ENCODE assay signal across 7 mouse cellular contexts in genomic region chr5:121544910-121545792, GRCm38 (mm10). TPM values are rescaled to one million over a fixed set of nuclear protein-coding genes. Genes with fewer than 3 reads are reported as not detected.
DNase-seq lines count a peak whose midpoint lies in the region; ATAC-seq lines count a peak whose summit lies in the region.

Adam1a (minus strand) TSS chr5:121545482.
Gm42878 (minus strand) TSS chr5:121545482.

- peak; percentile 62 for ATAC-seq in forebrain, embryonic 13.5 days
- ATAC-seq in intestine, embryonic 14.5 days (replicated peaks; ENCODE audit: low FRiP score, low TSS enrichment, low read depth) = peak; percentile 33

- peaks cover 25% of the 10 kb centered on the region for H3K4me1 ChIP-seq in forebrain, embryonic 13.5 days
- H3K4me1 ChIP-seq in intestine, embryonic 14.5 days (replicated peaks; ENCODE audit: control insufficient read depth, insufficient read depth, low read length) = peaks cover 13% of the 10 kb centered on the region

- intact Hi-C loops in left cerebral cortex, postnatal 4 days (cut with DNase I) = no loop called here
- intact Hi-C loops in left cerebral cortex, postnatal 14 days (cut with DNase I) = loop anchor here (5.0 kb wide), 1 partner anchor 57 kb away; no protein-coding TSS in a partner anchor

- WGBS in forebrain, embryonic 13.5 days = under 1% methylated on average over 78 of the region's 97 CpGs
- under 1% methylated on average over 47 of the region's 97 CpGs for WGBS in intestine, embryonic 14.5 days

- DNase-seq in left cerebral cortex, postnatal 4 days = peak; percentile 45
- no peak for DNase-seq in left cerebral cortex, postnatal 14 days (ENCODE audit: low spot score in 2 of 2)
- peak; percentile 54 for DNase-seq in ZHBTc4 (ENCODE audit: low read depth, low spot score)
- peak; percentile 77 for DNase-seq in intestine, embryonic 14.5 days (ENCODE audit: low spot score)
- peak; percentile 41 for DNase-seq in lung, postnatal 14 days
- DNase-seq in spleen, postnatal 36 days (ENCODE audit: low spot score in 2 of 2) = peak; percentile 37 to 41

- peak within 1 kb of the TSS; percentile 98 for H3K4me3 ChIP-seq in forebrain, embryonic 13.5 days
- peak within 1 kb of the TSS; percentile 93 for H3K4me3 ChIP-seq in intestine, embryonic 14.5 days (ENCODE audit: low read depth, low read length)

- H3K4me2 ChIP-seq in forebrain, embryonic 13.5 days = peak within 1 kb of the TSS; percentile 98
- H3K4me2 ChIP-seq in intestine, embryonic 14.5 days (ENCODE audit: low read length) = peak within 1 kb of the TSS; percentile 83

- H3K36me3 ChIP-seq in forebrain, embryonic 13.5 days (ENCODE audit: poor library complexity, severe bottlenecking) = no peaks in the 10 kb centered on the region
- no peaks in the 10 kb centered on the region for H3K36me3 ChIP-seq in intestine, embryonic 14.5 days (ENCODE audit: control insufficient read depth, insufficient read depth, low read length)

- no peaks in the 10 kb centered on the region for H3K27me3 ChIP-seq in forebrain, embryonic 13.5 days
- H3K27me3 ChIP-seq in intestine, embryonic 14.5 days (replicated peaks; ENCODE audit: control insufficient read depth, insufficient read depth, low read length) = no peaks in the 10 kb centered on the region

- H3K9ac ChIP-seq in forebrain, embryonic 13.5 days = peak within 1 kb of the TSS; percentile 99
- peak within 1 kb of the TSS; percentile 96 for H3K9ac ChIP-seq in intestine, embryonic 14.5 days (ENCODE audit: low read length)

- H3K9me3 ChIP-seq in forebrain, embryonic 13.5 days (replicated peaks) = no peaks in the 10 kb centered on the region
- no peaks in the 10 kb centered on the region for H3K9me3 ChIP-seq in intestine, embryonic 14.5 days (ENCODE audit: control insufficient read depth, low read length)

- H3K27ac ChIP-seq in forebrain, embryonic 13.5 days = peak within 1 kb of the TSS; percentile 95
- peak within 1 kb of the TSS; percentile 97 for H3K27ac ChIP-seq in intestine, embryonic 14.5 days (ENCODE audit: low read depth)

RNA-seq across cellular contexts. Expression of gene Adam1a, which starts in this region (rescaled TPM):
- 10 to 100 TPM; 17.4 to 18.2 TPM for total RNA-seq in left cerebral cortex, postnatal 4 days (2021)
- total RNA-seq in left cerebral cortex, postnatal 14 days (2021) = 1 to 10 TPM; 7.4 to 9.0 TPM
- polyA plus RNA-seq in forebrain, embryonic 13.5 days (2015; fragmentation: Nextera tagmentation; extraction: Ambion mirVana) = 3.1 and 3.8 TPM in 2 replicates
- 1.6 and 2.1 TPM in 2 replicates for polyA plus RNA-seq in intestine, embryonic 14.5 days (2014; fragmentation: Nextera tagmentation; extraction: Ambion mirVana)

RNA-seq across cellular contexts. Expression of gene Gm42878, which starts in this region (rescaled TPM):
- not detected for total RNA-seq in left cerebral cortex, postnatal 4 days (2021)
- not detected for total RNA-seq in left cerebral cortex, postnatal 14 days (2021)
- polyA plus RNA-seq in forebrain, embryonic 13.5 days (2015; fragmentation: Nextera tagmentation; extraction: Ambion mirVana) = not detected in 2 replicates
- not detected in 2 replicates for polyA plus RNA-seq in intestine, embryonic 14.5 days (2014; fragmentation: Nextera tagmentation; extraction: Ambion mirVana)

Comparison
In these comparisons a context has a peak if more than half of its experiments do, and no peak if none do; other contexts are left out.
1. DNase-seq: peak in left cerebral cortex, postnatal 4 days (single experiment), ZHBTc4 (single experiment), intestine, embryonic 14.5 days (single experiment), lung, postnatal 14 days (single experiment) and spleen, postnatal 36 days (2 of 2); none in left cerebral cortex, postnatal 14 days (0 of 2).